Mouse (Mus musculus) heart, embryonic 14.5 days (tissue): ENCODE data around the gene Troap. TPM values are rescaled to one million over a fixed set of nuclear protein-coding genes. Genes with fewer than 3 reads are reported as not detected.

Experiments
- ATAC-seq: fragments of 200-750 bp; cut with Nextera tagmentation; 2 replicates; pipeline ENCODE4 v1.8.0; 2017; ENCODE audit warnings: low read depth, moderate TSS enrichment; ENCODE audit not compliant: insufficient number of reproducible peaks, insufficient read depth, low FRiP score
- H3K27ac ChIP-seq, 2 experiments: fragments of 200-500 bp in 1 of 2; fragments of 300-500 bp in 1 of 2; sonication (generic) in 1 of 2; replicated peaks in 1 of 2; 2 replicates each; pipeline ENCODE4 v1.5.1; 2012 to 2014; ENCODE audit warnings: low read depth in 2 of 2, low read length in 2 of 2, control low read depth in 1 of 2, mild to moderate bottlenecking in 1 of 2, mixed read lengths in 1 of 2; ENCODE audit not compliant: control insufficient read depth in 1 of 2, insufficient read depth in 1 of 2
- H3K27me3 ChIP-seq: fragments of 300-500 bp; sonication (generic); 2 replicates; pipeline ENCODE4 v1.6.1; 2014; ENCODE audit warnings: mild to moderate bottlenecking, low read length, control low read depth; ENCODE audit not compliant: control insufficient read depth, insufficient read depth
- H3K36me3 ChIP-seq: fragments of 300-500 bp; sonication (generic); 2 replicates; pipeline ENCODE4 v1.6.1; 2014; ENCODE audit warnings: mild to moderate bottlenecking, control low read depth, low read length, mixed read lengths; ENCODE audit not compliant: control insufficient read depth, insufficient read depth
- H3K4me1 ChIP-seq, 2 experiments: fragments of 200-500 bp in 1 of 2; fragments of 300-500 bp in 1 of 2; sonication (generic) in 1 of 2; 2 replicates each; pipeline ENCODE4 v1.6.1; 2012 to 2014; ENCODE audit warnings: low read length in 2 of 2, control low read depth in 1 of 2, mixed read lengths in 1 of 2; ENCODE audit not compliant: control insufficient read depth in 2 of 2, insufficient read depth in 2 of 2
- H3K4me2 ChIP-seq: fragments of 300-500 bp; sonication (generic); 2 replicates; pipeline ENCODE4 v1.6.1; 2014; ENCODE audit warnings: mild to moderate bottlenecking, low read length
- H3K4me3 ChIP-seq, 2 experiments: fragments of 200-500 bp in 1 of 2; fragments of 300-500 bp in 1 of 2; sonication (generic) in 1 of 2; 2 replicates each; pipeline ENCODE4 v1.5.1; 2012 to 2014; ENCODE audit warnings: low read length in 2 of 2, mild to moderate bottlenecking in 2 of 2, control low read depth in 1 of 2, low read depth in 1 of 2, moderate library complexity in 1 of 2; ENCODE audit not compliant: control insufficient read depth in 1 of 2, insufficient read depth in 1 of 2
- H3K9ac ChIP-seq: fragments of 300-500 bp; sonication (generic); 2 replicates; pipeline ENCODE4 v1.6.1; 2014; ENCODE audit warnings: mild to moderate bottlenecking, low read length
- H3K9me3 ChIP-seq: fragments of 300-500 bp; sonication (generic); 2 replicates; pipeline ENCODE4 v1.6.1; 2016; ENCODE audit warnings: low read length, control low read depth; ENCODE audit not compliant: control insufficient read depth
- WGBS: fragments of 180-500 bp; shearing (Covaris S2); extraction: QIAGEN DNeasy Blood & Tissue Kit; methylation state at CpG from one replicate; pipeline ENCODE4 v1.1.7; 2014; 5-methylcytosine and 5-hydroxymethylcytosine counted together
- polyA plus RNA-seq: library from polyadenylated mRNA; unstranded; fragments of >200 nt; fragmentation: Nextera tagmentation; extraction: Ambion mirVana; gene quantifications from 2 replicates; pipeline ENCODE4 v1.2.1, GENCODE M21; 2014

The Troap gene
- polyA plus RNA-seq, 1 experiment from 2014 or later: 16.5 TPM

GRCm38 (mm10) chr15:99122642-99123041 is 48.3 kb downstream of the Troap start:
- Histone ChIP-seq H3K27me3 (no peaks in the 10 kb centered on the region), H3K4me1 (peaks cover 6 to 12% of the 10 kb centered on the region in 2 experiments), H3K9ac (no peak overlapping the region), H3K9me3 (no peaks in the 10 kb centered on the region), H3K4me3 (no peak overlapping the region), H3K36me3 (no peaks in the 10 kb centered on the region), H3K27ac (no peak overlapping the region), H3K4me2 (no peak overlapping the region)
- WGBS: 82% methylated on average over 2 of the region's 2 CpGs
- no peak for ATAC-seq

GRCm38 (mm10) chr15:99125711-99126080 is 51.3 kb downstream of the Troap start, which contains the start of gene Spats2:
Spats2 (plus strand) TSS chr15:99125916.
- Histone ChIP-seq H3K4me2 (peak within 1 kb of the TSS; percentile 66), H3K9me3 (no peaks in the 10 kb centered on the region), H3K36me3 (no peaks in the 10 kb centered on the region), H3K27ac (peak within 1 kb of the TSS; percentile 96 to 97), H3K4me3 (peak within 1 kb of the TSS; percentile 63 to 83), H3K4me1 (peaks cover 13 to 35% of the 10 kb centered on the region in 2 experiments), H3K27me3 (no peaks in the 10 kb centered on the region), H3K9ac (peak within 1 kb of the TSS; percentile 83)
- ATAC-seq: no peak; the same call in 1 of the 2 replicates
- 1% methylated on average over 12 of the region's 12 CpGs for WGBS

- H3K4me1 ChIP-seq: peaks cover 9 to 31% of the 10 kb centered on the region in 2 experiments
- H3K9me3 ChIP-seq: no peaks in the 10 kb centered on the region
- H3K4me2 ChIP-seq: peak overlapping the region; percentile 66
- peak overlapping the region; percentile 83 for H3K9ac ChIP-seq
- peak; percentile 82 for ATAC-seq
- H3K27me3 ChIP-seq: no peaks in the 10 kb centered on the region
- no peaks in the 10 kb centered on the region; the same call in 1 of the 2 replicates for H3K36me3 ChIP-seq
- under 1% methylated on average over 105 of the region's 115 CpGs for WGBS
- H3K4me3 ChIP-seq: peak overlapping the region; percentile 63 to 83
- H3K27ac ChIP-seq: peak overlapping the region; percentile 96 to 97
These were observed 51.9 kb downstream of the Troap start for GRCm38 (mm10) chr15:99126081-99126815.

- H3K9me3 ChIP-seq: no peaks in the 10 kb centered on the region
- 0 out of 2 replicates have a peak, but pooled peaks have one; percentile 2 for ATAC-seq
- H3K4me1 ChIP-seq: peaks cover 9 to 30% of the 10 kb centered on the region in 2 experiments
- peak overlapping the region; percentile 66 for H3K4me2 ChIP-seq
- H3K9ac ChIP-seq: peak overlapping the region; percentile 83
- peaks cover 5% of the 10 kb centered on the region; the same call in 1 of the 2 replicates for H3K36me3 ChIP-seq
- no peaks in the 10 kb centered on the region for H3K27me3 ChIP-seq
- peak overlapping the region; percentile 96 to 97 for H3K27ac ChIP-seq
- peak overlapping the region; percentile 63 to 83 for H3K4me3 ChIP-seq
- under 1% methylated on average over 34 of the region's 35 CpGs for WGBS
These were observed 52.5 kb downstream of the Troap start for GRCm38 (mm10) chr15:99126816-99127365.

GRCm38 (mm10) chr15:99127851-99128522 is 53.6 kb downstream of the Troap start:
- Histone ChIP-seq H3K36me3 (peaks cover 9% of the 10 kb centered on the region; the same call in 1 of the 2 replicates), H3K4me2 (peak overlapping the region; percentile 66), H3K4me3 (peak overlapping the region in 1 of 2 experiments; percentile 63; a peak in 3 of 4 replicates), H3K27me3 (no peaks in the 10 kb centered on the region), H3K27ac (no peak overlapping the region), H3K9me3 (no peaks in the 10 kb centered on the region), H3K4me1 (peaks cover 9 to 30% of the 10 kb centered on the region in 2 experiments), H3K9ac (peak overlapping the region; percentile 83)
- 65% methylated on average over 6 of the region's 6 CpGs for WGBS
- no peak for ATAC-seq

- Histone ChIP-seq H3K9ac (peak overlapping the region; percentile 46; the same call in 1 of the 2 replicates), H3K27me3 (no peaks in the 10 kb centered on the region), H3K36me3 (peaks cover 14% of the 10 kb centered on the region), H3K4me2 (peak overlapping the region; percentile 16; the same call in 1 of the 2 replicates), H3K9me3 (no peaks in the 10 kb centered on the region), H3K4me1 (peaks cover 9 to 30% of the 10 kb centered on the region in 2 experiments), H3K27ac (no peak overlapping the region), H3K4me3 (no peak overlapping the region)
- no peak for ATAC-seq
- WGBS: 71% methylated on average over 11 of the region's 11 CpGs
These were observed 55.1 kb downstream of the Troap start for GRCm38 (mm10) chr15:99129441-99129840.
